Mouse (Mus musculus) limb, embryonic 14.5 days (tissue): Measurements from ENCODE around the gene Fggy. TPM values are rescaled to one million over a fixed set of nuclear protein-coding genes. Genes with fewer than 3 reads are reported as not detected.

Experiments
- ATAC-seq: fragments of 200-750 bp; cut with Nextera tagmentation; 2 replicates; pipeline ENCODE4 v1.8.0; 2017; ENCODE audit warnings: low read depth, moderate number of reproducible peaks, moderate TSS enrichment; ENCODE audit not compliant: low FRiP score
- DNase-seq: peaks from one replicate; pipeline ENCODE4 v3.0.0-alpha.2; 2015; ENCODE audit warnings: low spot score
- H3K27ac ChIP-seq: fragments of 300-500 bp; sonication (generic); replicated peaks from 2 replicates; pipeline ENCODE4 v1.5.1; 2014; ENCODE audit warnings: low read depth, mild to moderate bottlenecking, low read length, moderate library complexity, mixed read lengths
- H3K27me3 ChIP-seq: fragments of 300-500 bp; sonication (generic); 2 replicates; pipeline ENCODE4 v1.6.1; 2014; ENCODE audit warnings: low read length, mixed read lengths; ENCODE audit not compliant: control insufficient read depth, insufficient read depth
- H3K36me3 ChIP-seq: fragments of 300-500 bp; sonication (generic); 2 replicates; pipeline ENCODE4 v1.6.1; 2014; ENCODE audit warnings: mild to moderate bottlenecking, low read length, moderate library complexity, mixed read lengths; ENCODE audit not compliant: control insufficient read depth, insufficient read depth
- H3K4me1 ChIP-seq: fragments of 300-500 bp; sonication (generic); 2 replicates; pipeline ENCODE4 v1.6.1; 2014; ENCODE audit warnings: antibody characterized with exemption, low read length, mixed read lengths; ENCODE audit not compliant: control insufficient read depth, insufficient read depth
- H3K4me2 ChIP-seq: fragments of 300-500 bp; sonication (generic); replicated peaks from 2 replicates; pipeline ENCODE4 v1.6.1; 2014; ENCODE audit warnings: low read depth, mild to moderate bottlenecking, low read length, moderate library complexity; ENCODE audit not compliant: severe bottlenecking
- H3K4me3 ChIP-seq: fragments of 300-500 bp; sonication (generic); replicated peaks from 2 replicates; pipeline ENCODE4 v1.5.1; 2014; ENCODE audit warnings: low read length
- H3K9ac ChIP-seq: fragments of 300-500 bp; sonication (generic); 2 replicates; pipeline ENCODE4 v1.6.1; 2014; ENCODE audit warnings: mild to moderate bottlenecking, low read depth, low read length, moderate library complexity; ENCODE audit not compliant: severe bottlenecking
- H3K9me3 ChIP-seq: fragments of 300-500 bp; sonication (generic); 2 replicates; pipeline ENCODE4 v1.6.1; 2016; ENCODE audit warnings: low read length; ENCODE audit not compliant: control insufficient read depth
- POLR2A ChIP-seq: fragments of 200-500 bp; IDR thresholded peaks from 2 replicates; pipeline ENCODE4 v1.8.0; 2012; ENCODE audit warnings: inconsistent platforms, mild to moderate bottlenecking, moderate library complexity, borderline replicate concordance; ENCODE audit not compliant: insufficient read depth, insufficient read length; ENCODE audit errors: extremely low read depth
- WGBS: fragments of 180-500 bp; shearing (Covaris S2); extraction: QIAGEN DNeasy Blood & Tissue Kit; methylation state at CpG from one replicate; pipeline ENCODE4 v1.1.7; 2014; 5-methylcytosine and 5-hydroxymethylcytosine counted together
- polyA plus RNA-seq, 2 experiments: library from polyadenylated mRNA; depleted of rRNA in 1 of 2; stranded (reverse) in 1 of 2; unstranded in 1 of 2; fragments of >200 nt; fragmentation: Nextera tagmentation in 1 of 2; extraction: Ambion mirVana in 1 of 2; gene quantifications; 2 replicates each; pipeline versions ENCODE4 v1.2.1 to v1.2.3; 2012 to 2014

The Fggy gene
- polyA plus RNA-seq, 2 experiments: 5.7 to 7.8 TPM

DNA sequence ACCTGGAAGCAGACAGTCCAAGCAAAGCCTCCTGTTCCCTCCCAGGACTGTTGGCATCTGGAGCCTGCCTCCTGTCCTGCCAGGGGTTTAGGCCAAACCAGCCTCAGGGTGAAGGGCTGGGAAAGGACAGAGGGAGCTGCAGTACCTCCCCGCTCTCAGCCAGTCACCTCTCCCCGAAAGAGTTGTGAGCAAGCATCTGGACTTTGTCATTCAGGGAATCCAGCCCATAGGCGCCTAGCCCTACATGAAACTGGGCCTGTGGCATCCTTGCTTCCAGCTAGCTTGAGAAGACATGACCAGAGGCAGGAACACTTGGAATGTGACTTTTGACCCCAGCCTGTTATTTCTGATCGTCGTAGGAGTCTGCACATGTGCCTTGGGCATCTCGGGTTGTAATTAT lies 237.3 kb downstream of the Fggy start:
- no peak for TF ChIP-seq POLR2A
- DNase-seq (no peak), ATAC-seq (no peak)
- H3K4me2 ChIP-seq: no peak overlapping the region
- peaks cover 13% of the 10 kb centered on the region; the same call in 1 of the 2 replicates for H3K4me1 ChIP-seq
- H3K4me3 ChIP-seq: no peak overlapping the region
- H3K27ac ChIP-seq: no peak overlapping the region
- 22% methylated on average over 6 of the region's 6 CpGs for WGBS
- no peaks in the 10 kb centered on the region for H3K9me3 ChIP-seq
- H3K36me3 ChIP-seq: no peaks in the 10 kb centered on the region
- no peaks in the 10 kb centered on the region for H3K27me3 ChIP-seq
- H3K9ac ChIP-seq: no peak overlapping the region

DNA sequence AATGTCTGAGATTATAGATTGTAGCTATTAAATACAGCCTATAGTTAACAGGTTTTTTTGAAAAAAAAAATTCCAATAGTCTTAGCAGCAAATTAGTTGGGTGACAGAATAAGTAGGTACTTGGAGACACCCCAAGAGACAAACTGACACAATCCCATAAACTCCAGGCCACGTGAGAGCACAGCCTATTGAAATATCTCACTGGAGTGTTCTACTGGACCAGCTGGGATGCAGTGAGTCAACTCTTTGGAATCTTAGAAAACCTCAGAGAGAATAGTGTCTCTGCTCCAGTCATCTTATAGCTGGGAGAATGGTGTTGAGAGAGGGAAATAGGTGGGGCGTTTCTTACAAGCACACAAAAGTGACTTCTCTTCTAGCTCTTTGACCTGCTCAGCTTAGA lies 238.0 kb downstream of the Fggy start:
- Histone ChIP-seq H3K36me3 (no peaks in the 10 kb centered on the region), H3K4me1 (peaks cover 13% of the 10 kb centered on the region; the same call in 1 of the 2 replicates), H3K9me3 (no peaks in the 10 kb centered on the region), H3K4me3 (no peak overlapping the region), H3K9ac (no peak overlapping the region), H3K27me3 (no peaks in the 10 kb centered on the region), H3K27ac (no peak overlapping the region), H3K4me2 (no peak overlapping the region)
- DNase-seq (no peak), ATAC-seq (no peak)
- WGBS: 60% methylated on average over 2 of the region's 2 CpGs
- no peak for TF ChIP-seq POLR2A

DNA sequence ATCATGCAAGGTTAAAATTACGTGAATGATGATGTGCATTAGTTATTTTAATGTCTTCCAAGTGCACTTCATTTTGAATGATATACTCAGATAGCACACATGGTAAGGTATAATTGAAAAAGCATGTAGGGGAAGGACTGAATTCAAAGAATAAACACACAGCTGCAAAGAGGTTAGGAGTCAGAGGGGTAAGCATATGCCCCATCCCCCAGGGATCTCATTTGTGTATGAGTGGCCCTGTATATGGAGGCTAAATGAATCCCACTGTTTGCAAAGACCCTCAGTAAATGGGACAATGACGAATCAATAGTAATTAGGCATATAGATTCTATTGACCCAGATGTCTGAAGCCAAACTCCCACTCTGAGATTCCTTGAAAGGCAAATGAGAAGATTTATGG lies 262.3 kb downstream of the Fggy start:
- no peak for TF ChIP-seq POLR2A
- Histone ChIP-seq H3K4me1 (peaks cover 30% of the 10 kb centered on the region), H3K4me3 (no peak overlapping the region), H3K4me2 (no peak overlapping the region), H3K9me3 (no peaks in the 10 kb centered on the region), H3K36me3 (no peaks in the 10 kb centered on the region), H3K27me3 (no peaks in the 10 kb centered on the region), H3K27ac (no peak overlapping the region), H3K9ac (no peak overlapping the region)
- WGBS: 51% methylated on average over 2 of the region's 2 CpGs
- ATAC-seq (no peak), DNase-seq (peak; percentile 11)

DNA sequence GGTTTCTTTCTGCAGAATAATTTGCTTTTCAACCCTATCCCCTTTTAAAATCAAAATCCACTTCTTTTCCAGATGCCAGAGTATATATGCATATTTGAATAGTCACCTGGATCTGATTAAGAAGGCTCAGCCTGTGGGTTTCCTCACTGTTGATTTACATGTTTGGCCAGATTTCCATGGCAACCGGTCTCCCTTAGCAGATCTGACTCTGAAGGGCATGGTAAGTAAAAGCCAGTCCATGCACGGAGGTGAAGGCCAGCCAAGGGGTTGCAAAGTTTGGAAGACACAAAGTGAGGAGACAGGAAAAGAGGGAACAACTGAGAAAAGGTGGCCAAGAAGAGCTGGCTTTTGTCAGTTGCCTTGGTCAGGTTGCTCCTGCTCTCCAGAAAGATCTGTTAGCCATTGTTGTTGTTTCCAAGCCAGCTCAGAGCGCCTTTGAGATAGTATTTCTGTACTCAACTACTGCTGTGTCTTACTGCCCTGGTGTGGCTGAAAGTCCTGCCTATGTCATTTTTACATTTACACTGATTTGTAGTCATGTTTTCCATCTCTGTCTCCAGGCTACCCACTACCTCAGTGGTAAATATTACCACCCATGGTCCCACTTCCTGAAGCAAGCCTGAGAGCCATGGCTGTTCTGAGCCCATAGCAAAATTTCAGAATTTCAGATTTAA lies 264.7 kb downstream of the Fggy start:
- Histone ChIP-seq H3K27me3 (no peaks in the 10 kb centered on the region), H3K27ac (peak overlapping the region; percentile 70), H3K4me1 (peaks cover 30% of the 10 kb centered on the region), H3K36me3 (no peaks in the 10 kb centered on the region), H3K4me2 (no peak overlapping the region), H3K4me3 (no peak overlapping the region), H3K9ac (no peak overlapping the region), H3K9me3 (no peaks in the 10 kb centered on the region)
- DNase-seq (peak; percentile 86), ATAC-seq (peak; percentile 90)
- TF ChIP-seq POLR2A: no peak
- 42% methylated on average over 3 of the region's 3 CpGs for WGBS

DNA sequence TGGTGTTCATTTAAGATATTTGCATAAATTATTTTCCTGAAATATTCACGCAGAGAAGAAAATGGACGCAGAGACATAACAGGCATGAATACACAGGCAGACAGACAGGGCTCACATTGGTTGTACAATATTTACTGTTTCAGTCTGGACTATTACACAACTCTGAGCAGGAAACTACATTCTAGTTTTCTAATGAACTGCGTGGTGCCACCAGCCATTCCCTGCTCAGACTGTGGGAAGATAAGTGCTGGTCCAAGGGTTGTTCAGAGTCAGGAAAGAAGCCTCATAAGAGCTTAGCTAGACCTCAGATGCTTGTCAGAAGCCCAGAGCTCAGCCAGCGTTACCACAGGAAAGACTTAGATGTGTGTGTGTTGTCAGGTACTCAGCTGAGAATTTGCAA lies 270.9 kb downstream of the Fggy start:
- no peak overlapping the region for H3K9ac ChIP-seq
- H3K4me2 ChIP-seq: no peak overlapping the region
- H3K27ac ChIP-seq: no peak overlapping the region
- H3K4me1 ChIP-seq: no peaks in the 10 kb centered on the region
- DNase-seq: no peak
- 90% methylated on average over 4 of the region's 4 CpGs for WGBS
- H3K27me3 ChIP-seq: no peaks in the 10 kb centered on the region
- H3K36me3 ChIP-seq: no peaks in the 10 kb centered on the region
- H3K4me3 ChIP-seq: no peak overlapping the region
- TF ChIP-seq POLR2A: no peak
- ATAC-seq: no peak
- H3K9me3 ChIP-seq: no peaks in the 10 kb centered on the region
